Mouse (Mus musculus): ENCODE results near the gene Gba2.

DNA sequence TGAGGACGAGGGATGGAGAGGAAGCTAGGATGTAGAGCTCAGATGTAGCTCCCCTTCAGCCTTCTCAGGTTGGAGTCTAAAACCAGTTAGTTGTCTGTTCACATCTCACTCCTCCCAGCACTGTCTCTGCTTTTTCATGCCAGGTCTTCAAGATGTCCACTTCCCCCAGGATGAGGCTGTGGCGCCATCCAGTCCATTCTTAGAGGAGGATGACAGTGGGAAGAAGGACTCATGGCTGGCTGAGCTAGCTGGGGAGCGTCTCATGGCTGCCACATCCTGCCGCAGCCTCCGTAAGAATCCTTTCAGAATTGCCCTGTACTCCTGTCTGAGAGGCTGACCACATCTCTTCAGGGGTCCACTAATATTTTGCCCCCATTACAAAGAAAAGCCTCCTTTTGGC is 2.0 kb upstream of the Gba2 start:
- TF ChIP-seq CTCF (IDR thresholded peaks at IDR 0.05; ENCODE audit: low read depth, low read length) (no peak), POLR2A (IDR thresholded peaks at IDR 0.05; ENCODE audit: extremely low read depth, insufficient read depth, low read length) (no peak)
